Comparison of ENCODE assay signal across 10 mouse cellular contexts in genomic region chr7:107516704-107517410, GRCm38 (mm10). TPM values are rescaled to one million over a fixed set of nuclear protein-coding genes. Genes with fewer than 3 reads are reported as not detected.
DNase-seq lines count a peak whose midpoint lies in the region; ATAC-seq and TF ChIP-seq lines count a peak whose summit lies in the region.
"Had no signal": no experiment of that assay in that cellular context is flagged by ENCODE, and none has a peak within 500 bp of the region (broad histone marks: within the 10 kb centered on the region; RNA-seq: fewer than 3 reads in every experiment).

No protein-coding gene starts in this region.

- no peak overlapping the region for H3K27ac ChIP-seq in forebrain, embryonic 11.5 days (ENCODE audit: low read depth, low read length)
- H3K27ac ChIP-seq in forebrain, embryonic 10.5 days, result no peak overlapping the region
- no peak overlapping the region for H3K27ac ChIP-seq in lung, postnatal 0 days (ENCODE audit: low read length)
- H3K27ac ChIP-seq in limb, embryonic 15.5 days, result no peak overlapping the region
- no peak overlapping the region for H3K27ac ChIP-seq in stomach, embryonic 14.5 days (ENCODE audit: low read length)
- H3K27ac ChIP-seq in gastrocnemius, adult 2 months, result no peak overlapping the region
- H3K27ac ChIP-seq: macrophage had no signal

- H3K9me3 ChIP-seq in forebrain, embryonic 11.5 days (ENCODE audit: control insufficient read depth, low read length), result no peaks in the 10 kb centered on the region
- H3K9me3 ChIP-seq in forebrain, embryonic 10.5 days, result no peaks in the 10 kb centered on the region
- H3K9me3 ChIP-seq in lung, postnatal 0 days (ENCODE audit: low read length), result no peaks in the 10 kb centered on the region
- H3K9me3 ChIP-seq in limb, embryonic 15.5 days, result no peaks in the 10 kb centered on the region
- no peaks in the 10 kb centered on the region for H3K9me3 ChIP-seq in stomach, embryonic 14.5 days (ENCODE audit: control insufficient read depth, low read depth, low read length)

- no peaks in the 10 kb centered on the region for H3K4me1 ChIP-seq in forebrain, embryonic 11.5 days (replicated peaks; ENCODE audit: control insufficient read depth, insufficient read depth, low read length)
- H3K4me1 ChIP-seq in forebrain, embryonic 10.5 days, result no peaks in the 10 kb centered on the region; the same call in 1 of the 2 replicates
- H3K4me1 ChIP-seq in lung, postnatal 0 days (ENCODE audit: insufficient read depth, low read depth, low read length), result no peaks in the 10 kb centered on the region
- H3K4me1 ChIP-seq in lung, adult 2 months (ENCODE audit: control insufficient read depth, insufficient read depth, low read length), result no peaks in the 10 kb centered on the region
- peaks cover 6% of the 10 kb centered on the region for H3K4me1 ChIP-seq in limb, embryonic 15.5 days
- H3K4me1 ChIP-seq in stomach, embryonic 14.5 days (ENCODE audit: control insufficient read depth, insufficient read depth, low read length), result 0 out of 2 replicates have a peak, but pooled peaks cover 3% of the 10 kb centered on the region

- no peak overlapping the region for H3K4me2 ChIP-seq in forebrain, embryonic 11.5 days (ENCODE audit: low read depth, low read length, severe bottlenecking)
- H3K4me2 ChIP-seq in lung, postnatal 0 days (replicated peaks; ENCODE audit: low read depth, low read length), result no peak overlapping the region
- no peak overlapping the region for H3K4me2 ChIP-seq in limb, embryonic 15.5 days
- H3K4me2 ChIP-seq in stomach, embryonic 14.5 days (replicated peaks; ENCODE audit: low read depth, low read length), result no peak overlapping the region

- TF ChIP-seq CTCF in lung, postnatal 0 days (IDR thresholded peaks at IDR 0.05), result no peak
- no peak for TF ChIP-seq CTCF in lung, adult 2 months (IDR thresholded peaks at IDR 0.05; ENCODE audit: insufficient read depth, low read length)
- TF ChIP-seq CTCF in gastrocnemius, adult 2 months (IDR thresholded peaks at IDR 0.05), result no peak

- no peak overlapping the region for H3K4me3 ChIP-seq in forebrain, embryonic 11.5 days (ENCODE audit: low read depth, low read length)
- no peak overlapping the region for H3K4me3 ChIP-seq in forebrain, embryonic 10.5 days
- no peak overlapping the region for H3K4me3 ChIP-seq in lung, postnatal 0 days (ENCODE audit: low read depth, low read length)
- H3K4me3 ChIP-seq in lung, adult 2 months (replicated peaks; ENCODE audit: extremely low read depth, low read depth, low read length), result no peak overlapping the region
- H3K4me3 ChIP-seq in limb, embryonic 15.5 days, result no peak overlapping the region
- no peak overlapping the region for H3K4me3 ChIP-seq in stomach, embryonic 14.5 days (ENCODE audit: low read depth, low read length)
- H3K4me3 ChIP-seq in gastrocnemius, adult 2 months, result no peak overlapping the region

- DNase-seq in forebrain, embryonic 11.5 days (ENCODE audit: low spot score), result no peak
- no peak for DNase-seq in forebrain, embryonic 10.5 days (ENCODE audit: extremely low spot score, low spot score)
- peak; percentile 76 for DNase-seq in lung, postnatal 0 days (ENCODE audit: low spot score)
- DNase-seq in lung, adult 2 months, result no peak
- no peak for DNase-seq in heart, adult 9 months (ENCODE audit: low spot score in 2 of 2)
- no peak for DNase-seq in gastrocnemius, adult 2 months

- TF ChIP-seq POLR2A in lung, adult 2 months (IDR thresholded peaks at IDR 0.05; ENCODE audit: borderline replicate concordance, extremely low read depth, low read depth, low read length), result no peak

- WGBS in forebrain, embryonic 11.5 days, result 60% methylated on average over 8 of the region's 8 CpGs
- 70% methylated on average over 8 of the region's 8 CpGs for WGBS in forebrain, embryonic 10.5 days
- WGBS in lung, postnatal 0 days, result 31% methylated on average over 8 of the region's 8 CpGs
- WGBS in lung, adult 2 months, result 28% methylated on average over 8 of the region's 8 CpGs
- whole genome bisulfite sequencing in limb, embryonic 15.5 days, result 25% methylated on average over 8 of the region's 8 CpGs
- WGBS in stomach, embryonic 14.5 days, result 36% methylated on average over 8 of the region's 8 CpGs

- no peaks in the 10 kb centered on the region for H3K36me3 ChIP-seq in forebrain, embryonic 11.5 days (ENCODE audit: control insufficient read depth, insufficient read depth, low read length)
- H3K36me3 ChIP-seq in forebrain, embryonic 10.5 days (replicated peaks), result no peaks in the 10 kb centered on the region
- no peaks in the 10 kb centered on the region for H3K36me3 ChIP-seq in lung, postnatal 0 days (ENCODE audit: insufficient read depth, low read length)
- no peaks in the 10 kb centered on the region for H3K36me3 ChIP-seq in limb, embryonic 15.5 days
- H3K36me3 ChIP-seq in stomach, embryonic 14.5 days (ENCODE audit: control insufficient read depth, insufficient read depth, low read length), result no peaks in the 10 kb centered on the region

- no peaks in the 10 kb centered on the region for H3K27me3 ChIP-seq in forebrain, embryonic 11.5 days (ENCODE audit: control insufficient read depth, insufficient read depth, low read length)
- H3K27me3 ChIP-seq in forebrain, embryonic 10.5 days (ENCODE audit: poor library complexity, severe bottlenecking), result no peaks in the 10 kb centered on the region
- H3K27me3 ChIP-seq in lung, postnatal 0 days (replicated peaks; ENCODE audit: insufficient read depth, low read length), result no peaks in the 10 kb centered on the region
- H3K27me3 ChIP-seq in limb, embryonic 15.5 days, result no peaks in the 10 kb centered on the region
- H3K27me3 ChIP-seq in stomach, embryonic 14.5 days (ENCODE audit: control insufficient read depth, insufficient read depth, low read length), result no peaks in the 10 kb centered on the region

- no peak overlapping the region for H3K9ac ChIP-seq in forebrain, embryonic 11.5 days (ENCODE audit: low read length)
- H3K9ac ChIP-seq in lung, postnatal 0 days (replicated peaks; ENCODE audit: low read depth), result no peak overlapping the region
- no peak overlapping the region for H3K9ac ChIP-seq in limb, embryonic 15.5 days
- no peak overlapping the region for H3K9ac ChIP-seq in stomach, embryonic 14.5 days (replicated peaks; ENCODE audit: low read depth, low read length)

- TF ChIP-seq EP300 in lung, postnatal 0 days (IDR thresholded peaks at IDR 0.05), result no peak

- peak; percentile 79 for ATAC-seq in forebrain, embryonic 11.5 days (replicated peaks; ENCODE audit: low FRiP score)
- ATAC-seq in lung, postnatal 0 days, result peak; percentile 64
- 0 out of 2 replicates have a peak, but pooled peaks have one; percentile 40 for ATAC-seq in limb, embryonic 15.5 days (ENCODE audit: insufficient number of reproducible peaks, low FRiP score, low TSS enrichment, low read depth)
- peak; percentile 72; the same call in 1 of the 2 replicates for ATAC-seq in stomach, embryonic 14.5 days (ENCODE audit: insufficient number of reproducible peaks, insufficient read depth, low FRiP score, low read depth)

- intact Hi-C loops in gastrocnemius, adult 2 months (cut with DNase I), result no loop called here

RNA-seq across cellular contexts. Expression of gene Olfml1, which starts 50.4 kb away (rescaled TPM):
- polyA plus RNA-seq in forebrain, embryonic 11.5 days (2014; fragmentation: Nextera tagmentation; extraction: Ambion mirVana), result 5.6 and 6.9 TPM in 2 replicates
- polyA plus RNA-seq in forebrain, embryonic 10.5 days (2016; fragmentation: Nextera tagmentation; extraction: Ambion mirVana), result 6.3 and 6.5 TPM in 2 replicates
- 12.2 and 13.3 TPM in 2 replicates for polyA plus RNA-seq in lung, postnatal 0 days (2015; fragmentation: Nextera tagmentation; extraction: Ambion mirVana)
- 7.4 and 11.1 TPM in 2 replicates for polyA plus RNA-seq in lung, adult 2 months (2012; rRNA removed)
- polyA plus RNA-seq in limb, embryonic 15.5 days (2015; fragmentation: Nextera tagmentation; extraction: Ambion mirVana), result 36.3 and 37.9 TPM in 2 replicates
- 22.6 and 24.3 TPM in 2 replicates for polyA plus RNA-seq in stomach, embryonic 14.5 days (2014; fragmentation: Nextera tagmentation; extraction: Ambion mirVana)
- 1 to 10 TPM; 2.0 to 2.6 TPM for total RNA-seq in gastrocnemius, adult 2 months (2021)
- polyA plus RNA-seq: C2C12, macrophage had no signal
